Mouse (Mus musculus): ENCODE data around the gene Ndufb2.

Gene Ndufb2

GRCm38 (mm10) chr6:39592401-39593214, at the start of gene Ndufb2:
TSS of gene Ndufb2 (plus strand) at chr6:39592574.
- peak; percentile 89 for DNase-seq (ENCODE audit: low read depth, low spot score)

GRCm38 (mm10) chr6:39542631-39543597, 49.5 kb upstream of the Ndufb2 start:
- DNase-seq (ENCODE audit: low read depth, low spot score): no peak

GRCm38 (mm10) chr6:39543769-39544420, 48.5 kb upstream of the Ndufb2 start:
- no peak for DNase-seq (ENCODE audit: low read depth, low spot score)

- DNase-seq (ENCODE audit: low read depth, low spot score): no peak
These were observed 46.9 kb upstream of the Ndufb2 start for GRCm38 (mm10) chr6:39545474-39545873.

GRCm38 (mm10) chr6:39548030-39548429, 44.3 kb upstream of the Ndufb2 start:
- DNase-seq (ENCODE audit: low read depth, low spot score): no peak

GRCm38 (mm10) chr6:39551981-39552636, 40.3 kb upstream of the Ndufb2 start:
- no peak for DNase-seq (ENCODE audit: low read depth, low spot score)

GRCm38 (mm10) chr6:39554888-39555647, 37.3 kb upstream of the Ndufb2 start:
- DNase-seq (ENCODE audit: low read depth, low spot score): no peak

GRCm38 (mm10) chr6:39555648-39555945, 36.8 kb upstream of the Ndufb2 start:
- no peak for DNase-seq (ENCODE audit: low read depth, low spot score)

- no peak for DNase-seq (ENCODE audit: low read depth, low spot score)
These were observed 35.3 kb upstream of the Ndufb2 start for GRCm38 (mm10) chr6:39556900-39557659.

- peak; percentile 86 for DNase-seq (ENCODE audit: low read depth, low spot score)
These were observed 34.6 kb upstream of the Ndufb2 start, which contains the start of gene Dennd2a for GRCm38 (mm10) chr6:39557723-39558261. TSS of gene Dennd2a (minus strand) at chr6:39557867.

GRCm38 (mm10) chr6:39559276-39559939, 33.0 kb upstream of the Ndufb2 start:
- no peak for DNase-seq (ENCODE audit: low read depth, low spot score)

- peak; percentile 80 for DNase-seq (ENCODE audit: low read depth, low spot score)
These were observed 30.0 kb upstream of the Ndufb2 start for GRCm38 (mm10) chr6:39562166-39563015.

GRCm38 (mm10) chr6:39567528-39567927, 24.8 kb upstream of the Ndufb2 start:
- DNase-seq (ENCODE audit: low read depth, low spot score): no peak

GRCm38 (mm10) chr6:39570426-39570825, 21.9 kb upstream of the Ndufb2 start:
- no peak for DNase-seq (ENCODE audit: low read depth, low spot score)

GRCm38 (mm10) chr6:39573791-39574554, 18.4 kb upstream of the Ndufb2 start, which contains the start of gene Adck2:
TSS of gene Adck2 (plus strand) at chr6:39573873.
- peak; percentile 76 for DNase-seq (ENCODE audit: low read depth, low spot score)

GRCm38 (mm10) chr6:39574555-39574869, 17.9 kb upstream of the Ndufb2 start:
- no peak for DNase-seq (ENCODE audit: low read depth, low spot score)

- DNase-seq (ENCODE audit: low read depth, low spot score): no peak
These were observed 17.4 kb upstream of the Ndufb2 start for GRCm38 (mm10) chr6:39574951-39575350.

Measured in retina, postnatal 7 days (tissue).